Mouse (Mus musculus) thymus, adult 2 months (tissue): ENCODE data around the gene Exoc4.

Experiments used
- CTCF ChIP-seq: fragments of 200-500 bp; IDR thresholded peaks from 2 replicates; pipeline ENCODE4 v1.5.1; 2012; ENCODE audit warnings: mild to moderate bottlenecking, control low read depth, low read length, moderate library complexity, borderline replicate concordance; ENCODE audit not compliant: control insufficient read depth, poor library complexity, insufficient read depth; ENCODE audit errors: extremely low read depth
- POLR2A ChIP-seq: fragments of 200-500 bp; IDR thresholded peaks from 2 replicates; pipeline ENCODE4 v1.6.1; 2012; ENCODE audit warnings: mild to moderate bottlenecking, low read length, control low read depth, moderate library complexity; ENCODE audit not compliant: control insufficient read depth, poor library complexity, insufficient read depth; ENCODE audit errors: extremely low read depth

DNA sequence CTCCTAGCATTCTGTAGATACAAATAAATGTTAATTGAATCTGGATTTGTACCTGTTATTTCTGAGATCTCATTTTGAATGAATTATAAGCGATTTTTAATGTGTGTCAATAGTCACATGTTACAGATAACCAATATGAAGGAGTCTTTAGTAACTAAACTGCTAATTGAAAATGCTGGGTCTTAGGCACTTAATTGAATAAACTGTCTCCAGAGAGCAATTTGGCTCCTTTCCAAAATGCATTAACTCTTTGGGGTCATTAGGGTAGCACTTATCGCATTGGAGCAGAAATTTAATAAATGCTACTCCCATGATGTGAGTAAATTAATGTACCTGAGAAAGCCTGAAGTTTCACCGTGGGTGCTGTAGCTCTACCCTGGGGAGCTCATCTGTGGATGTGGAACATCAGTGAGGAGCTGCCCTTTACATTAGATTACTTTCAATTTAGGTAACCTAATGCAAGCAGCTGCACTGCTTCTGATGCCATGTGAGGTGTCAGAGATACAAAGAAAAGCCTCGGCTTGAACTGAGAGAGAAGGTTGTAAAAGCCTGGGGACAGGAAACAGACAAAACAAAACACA lies 182.4 kb downstream of the Exoc4 start:
- TF ChIP-seq POLR2A: no peak
- no peak for TF ChIP-seq CTCF
